Mouse (Mus musculus) CD4-positive, CD25-positive, alpha-beta regulatory T cell, adult 4 months (primary cell): ENCODE measurements around the gene Hint3. TPM values are rescaled to one million over a fixed set of nuclear protein-coding genes. Genes with fewer than 3 reads are reported as not detected.
"Not testable (repeated sequence)": the region's sequence is repeated elsewhere in the genome, so short reads cannot be mapped to it uniquely, and the experiment has no call there.

ENCODE experiments used
- ATAC-seq: one replicate; pipeline ENCODE4 v1.8.0; 2017
- polyA plus RNA-seq, 2 experiments: library from polyadenylated mRNA; unstranded; fragments of 100-300 nt; shearing (Covaris generic); gene quantifications; one replicate each; pipeline ENCODE4 v1.2.1; 2017

The Hint3 gene
- 10 to 100 TPM; 42.7 to 50.5 TPM for polyA plus RNA-seq

DNA sequence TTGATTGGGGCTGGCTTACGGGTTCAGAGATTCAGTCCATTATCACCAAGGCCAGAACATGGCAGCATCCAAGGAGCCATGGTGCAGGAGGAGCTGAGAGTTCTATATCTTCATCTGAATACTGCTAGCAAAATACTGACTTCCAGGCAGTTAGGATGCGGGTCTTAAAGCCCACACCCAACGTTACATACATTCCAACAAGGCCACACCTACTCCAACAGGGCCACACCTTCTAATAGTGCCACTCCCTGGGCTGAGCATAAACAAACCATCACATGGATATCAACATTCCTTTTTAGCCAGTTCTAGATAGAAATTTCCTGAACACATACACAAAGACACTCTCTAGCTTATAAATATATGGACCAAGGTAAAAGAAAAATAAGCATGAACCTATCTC is at the start of gene Hint3:
Gene Hint3, minus strand, starts transcription at position 120 of the 400 bp plus-strand sequence.
- ATAC-seq = no peak

DNA sequence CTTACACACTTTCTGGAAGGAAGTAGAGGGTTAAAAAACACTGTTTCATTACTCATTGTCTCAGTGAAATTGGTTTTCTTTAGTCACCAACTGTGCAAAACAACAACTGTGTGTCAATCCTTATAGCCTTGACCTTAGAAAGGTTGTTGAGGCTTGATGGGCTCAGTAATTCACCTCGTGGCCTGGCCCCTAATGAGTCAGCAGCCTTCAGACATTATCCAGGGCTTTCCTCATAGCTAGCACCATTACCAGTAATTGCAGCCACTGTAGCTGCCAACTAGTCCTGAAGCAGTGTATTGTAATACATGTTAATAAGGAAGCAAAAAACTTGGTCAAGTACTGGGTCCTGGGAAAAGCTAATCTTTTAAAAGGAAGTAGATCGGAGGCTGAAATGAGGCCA is 48.6 kb upstream of the Hint3 start:
- no peak for ATAC-seq

DNA sequence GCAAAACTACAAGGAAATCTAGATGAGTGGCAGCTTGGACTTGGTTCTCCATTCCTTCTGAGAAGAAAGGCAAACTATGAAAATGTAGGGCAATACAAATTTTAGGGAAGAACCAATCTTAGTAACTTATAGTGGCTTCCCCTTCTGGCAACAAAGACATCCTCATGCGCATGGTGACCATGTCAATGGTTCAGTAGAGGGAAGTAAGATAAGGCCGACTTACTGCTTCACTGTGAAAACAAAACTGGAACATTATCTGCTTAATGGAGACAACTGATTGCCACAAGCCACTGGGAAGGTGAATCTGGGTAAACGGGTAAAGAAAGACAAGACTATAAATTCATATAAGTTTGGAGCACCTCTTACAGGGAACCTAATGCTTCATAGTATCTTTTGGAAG is 45.4 kb upstream of the Hint3 start:
- no peak for ATAC-seq

DNA sequence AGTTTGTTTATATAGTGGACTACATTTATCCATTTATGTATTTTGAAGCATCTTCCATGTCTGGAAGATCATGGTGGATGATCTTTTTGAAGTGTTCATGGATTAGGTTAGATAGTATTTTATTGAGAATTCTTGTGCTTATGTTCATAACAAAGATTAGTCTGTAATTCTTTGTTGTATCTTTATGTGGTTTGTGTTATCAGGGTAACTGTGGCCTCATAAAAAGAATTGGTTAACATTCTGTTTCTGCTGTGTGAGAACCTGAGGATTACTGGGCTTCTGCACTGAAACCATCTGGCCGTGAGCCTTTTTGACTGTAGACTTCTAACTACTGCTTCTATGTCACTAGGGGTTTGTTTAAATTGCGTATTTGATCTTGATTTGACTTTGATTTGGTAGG is 37.1 kb upstream of the Hint3 start:
- ATAC-seq = no peak

DNA sequence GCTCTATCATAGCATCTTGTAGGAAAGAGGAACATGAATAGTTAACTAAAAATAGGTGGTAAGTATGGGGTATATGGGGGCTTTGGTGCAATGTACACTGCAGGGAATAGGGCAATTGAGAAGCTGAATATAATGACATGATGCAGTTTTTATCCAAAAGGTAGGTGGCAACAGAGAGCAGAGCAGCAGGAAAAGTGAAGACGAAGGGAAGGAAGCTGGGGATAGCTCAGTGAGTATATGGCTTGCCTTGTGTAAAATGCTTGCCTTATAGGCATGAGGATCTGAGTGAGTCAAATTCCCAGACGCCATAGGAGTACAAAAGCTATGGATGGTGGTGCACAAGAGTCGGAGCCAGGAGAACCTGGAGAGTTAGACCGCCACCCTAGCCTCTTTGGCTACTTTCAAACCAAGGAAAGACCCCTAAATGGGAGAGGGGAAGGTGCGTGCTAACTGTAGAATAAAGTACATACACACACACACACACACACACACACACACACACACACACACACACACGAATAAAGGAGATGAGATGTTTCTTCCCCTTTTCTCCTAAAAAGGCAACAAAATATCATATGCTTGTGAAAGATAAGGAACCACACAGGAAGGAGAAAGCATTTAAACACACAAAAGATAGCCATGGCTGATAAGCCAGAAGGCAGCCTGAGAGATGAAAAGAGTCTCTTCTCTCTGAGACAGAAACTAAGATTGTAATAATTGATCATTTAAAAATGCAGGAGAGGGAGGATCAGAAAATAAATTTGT is 31.3 kb upstream of the Hint3 start:
- no peak for ATAC-seq

DNA sequence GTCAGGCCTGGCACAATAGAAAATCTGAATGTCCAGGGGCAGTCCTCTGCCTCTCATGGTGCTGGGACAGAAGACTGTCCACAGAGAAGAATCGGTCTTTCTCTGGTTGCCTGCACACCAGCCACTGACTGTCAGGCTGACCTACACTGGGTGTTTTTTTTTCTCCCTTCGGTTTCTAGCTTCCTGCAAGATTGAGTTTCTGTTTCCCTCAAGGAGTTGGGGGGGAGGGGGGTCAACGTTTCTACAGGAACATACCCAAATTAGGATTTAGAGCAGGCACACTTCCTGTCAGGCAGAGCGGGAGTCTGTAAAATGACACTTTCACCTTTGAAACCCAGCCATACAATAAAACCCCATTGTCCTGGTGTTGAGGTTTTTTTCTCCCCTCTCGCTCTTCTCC is 26.2 kb upstream of the Hint3 start:
- peak; percentile 91 for ATAC-seq

DNA sequence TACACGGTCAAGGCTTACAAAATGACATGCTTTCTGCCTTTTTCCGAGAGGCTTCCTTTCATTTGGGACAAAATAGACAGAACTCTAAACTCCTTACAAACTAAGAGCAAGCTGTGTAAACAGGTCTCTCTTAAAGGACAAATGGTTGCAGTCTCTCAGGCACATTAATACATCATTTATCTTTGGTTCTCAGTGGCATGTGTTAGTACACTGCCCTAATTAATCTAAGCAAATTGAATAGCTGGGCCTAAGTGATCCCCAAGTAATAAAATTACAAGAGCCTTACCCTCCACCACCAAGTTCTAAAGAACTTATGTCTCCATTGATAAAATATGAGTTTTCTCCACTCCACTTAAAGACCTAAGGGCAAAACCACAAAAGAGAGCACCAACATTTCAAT is 18.2 kb upstream of the Hint3 start:
- no peak for ATAC-seq

DNA sequence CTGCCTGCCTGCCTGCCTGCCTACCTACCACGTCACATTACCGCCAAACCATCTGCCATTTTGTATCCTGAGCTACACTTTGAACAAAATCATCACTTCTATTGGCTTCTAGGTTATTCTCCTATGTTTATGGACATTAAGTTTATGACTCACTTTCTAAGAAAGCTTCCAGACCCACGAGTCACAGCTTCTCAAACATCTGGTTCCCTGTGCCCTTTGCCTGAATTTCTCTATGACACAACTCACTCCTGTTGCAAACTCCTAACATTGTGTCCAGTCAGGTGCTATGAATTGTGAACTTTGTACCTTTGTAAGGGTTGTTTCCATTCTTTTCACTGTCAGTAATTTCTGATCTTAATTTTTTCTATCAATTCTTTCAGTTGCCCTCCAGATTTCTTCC is 8.8 kb upstream of the Hint3 start:
- no peak for ATAC-seq

DNA sequence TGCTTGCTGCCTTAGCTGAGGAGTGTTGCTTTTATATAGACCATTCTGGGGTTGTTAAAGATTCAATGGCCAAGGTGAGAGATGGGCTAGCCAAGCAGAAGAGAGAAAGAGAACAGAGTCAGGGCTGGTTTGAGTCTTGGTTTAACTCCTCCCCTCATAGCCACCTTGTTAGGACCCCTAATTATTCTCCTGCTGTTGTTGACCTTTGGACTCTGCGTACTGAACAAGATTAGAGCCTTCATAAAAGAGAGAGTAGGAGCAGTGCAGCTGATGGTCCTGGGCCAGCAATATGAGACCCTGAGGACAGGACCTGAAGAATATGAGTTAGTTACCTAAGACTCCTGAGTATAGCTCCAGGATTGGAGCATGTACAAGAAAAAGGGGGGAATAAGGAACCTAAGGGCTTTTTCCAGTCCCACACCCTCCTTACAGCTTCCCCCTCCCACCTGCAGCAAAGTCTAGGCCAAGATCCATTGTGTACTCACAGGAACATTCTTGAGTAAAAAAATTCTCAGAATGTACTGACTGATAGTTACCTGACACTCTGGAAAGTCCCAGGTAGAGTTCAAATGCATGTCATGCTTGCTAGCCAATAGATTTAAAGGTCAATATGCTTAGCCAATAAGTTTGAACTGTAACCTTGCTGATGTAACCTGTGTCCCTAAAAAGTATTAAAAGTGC is 7.2 kb upstream of the Hint3 start:
- ATAC-seq = peak; percentile 58

DNA sequence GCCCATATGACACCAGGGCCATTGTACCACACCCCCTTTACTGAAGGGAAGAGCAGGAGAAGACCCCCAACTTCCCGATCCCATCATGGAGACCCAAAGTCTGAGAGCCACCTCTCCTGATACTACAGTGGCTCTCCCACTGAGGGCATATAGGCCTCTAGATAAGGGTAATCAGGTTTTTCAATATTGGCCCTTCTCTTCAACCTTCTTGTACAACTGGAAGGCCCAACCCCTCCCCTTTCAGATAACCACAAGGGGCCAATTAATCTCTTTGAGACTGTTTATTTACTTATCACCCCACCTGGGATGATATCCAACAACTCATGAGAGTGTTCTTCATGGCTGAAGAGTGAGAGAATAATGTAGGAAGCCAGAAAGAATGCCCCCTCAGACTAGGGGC is 3.3 kb upstream of the Hint3 start:
- no peak for ATAC-seq

DNA sequence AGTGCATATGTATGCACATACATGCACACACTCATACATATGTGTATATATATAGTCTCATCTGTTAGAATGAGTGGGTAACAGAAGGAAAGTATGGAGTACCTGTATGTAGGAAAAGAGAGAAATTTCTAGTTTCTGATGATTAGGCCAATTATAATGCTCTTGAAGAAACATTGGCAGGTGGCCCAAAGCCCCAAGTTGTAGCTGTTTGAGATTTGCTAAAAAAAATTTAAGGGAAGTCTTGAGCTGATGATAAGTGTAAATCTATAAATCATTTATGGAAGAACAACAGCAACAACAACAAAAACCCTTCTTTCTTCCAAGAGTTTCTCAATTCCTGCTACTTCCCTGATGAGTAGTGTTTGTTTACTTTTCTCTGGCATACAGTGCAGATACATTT is 545 bp upstream of the Hint3 start:
- no peak for ATAC-seq

DNA sequence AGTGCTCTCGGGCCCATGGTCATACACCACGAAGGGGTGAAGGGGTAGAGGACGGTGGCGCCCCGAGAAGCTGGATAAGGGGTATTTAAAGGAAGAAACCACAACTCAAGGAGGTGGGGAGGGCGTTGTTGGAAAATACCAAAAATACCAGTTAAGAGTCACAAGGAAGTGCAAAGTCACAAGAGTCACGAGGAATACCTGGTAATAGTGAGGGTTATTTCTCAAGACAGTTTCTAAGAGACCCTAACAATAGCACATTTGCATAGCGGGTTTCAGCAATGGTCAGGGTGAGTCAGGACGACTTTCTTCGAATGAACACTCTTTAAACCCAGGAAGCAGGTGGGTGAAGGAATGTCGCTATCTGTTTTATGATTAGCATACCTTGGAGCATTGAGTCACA is 988 bp downstream of the Hint3 start:
- not testable (repeated sequence) for ATAC-seq

DNA sequence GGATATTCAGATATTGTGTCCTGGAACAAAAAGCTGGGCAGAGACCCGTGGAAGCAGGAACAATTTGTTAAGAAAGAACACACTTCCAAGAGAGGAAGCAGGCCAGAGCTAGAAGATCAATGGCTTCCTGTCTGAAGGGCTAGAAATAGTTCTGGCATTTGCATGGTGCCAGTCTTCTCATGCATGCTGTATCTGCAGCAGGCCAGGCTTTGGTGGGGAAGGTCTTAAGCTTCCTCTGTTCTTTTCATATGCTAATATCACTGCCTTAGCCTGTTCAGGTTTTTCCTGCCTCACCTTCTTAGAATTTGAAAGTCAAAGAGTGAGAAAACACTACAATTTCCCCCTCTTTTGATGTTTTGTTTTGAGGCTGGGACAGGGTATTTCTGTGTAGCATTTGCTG is 1.9 kb downstream of the Hint3 start:
- peak; percentile 63 for ATAC-seq

DNA sequence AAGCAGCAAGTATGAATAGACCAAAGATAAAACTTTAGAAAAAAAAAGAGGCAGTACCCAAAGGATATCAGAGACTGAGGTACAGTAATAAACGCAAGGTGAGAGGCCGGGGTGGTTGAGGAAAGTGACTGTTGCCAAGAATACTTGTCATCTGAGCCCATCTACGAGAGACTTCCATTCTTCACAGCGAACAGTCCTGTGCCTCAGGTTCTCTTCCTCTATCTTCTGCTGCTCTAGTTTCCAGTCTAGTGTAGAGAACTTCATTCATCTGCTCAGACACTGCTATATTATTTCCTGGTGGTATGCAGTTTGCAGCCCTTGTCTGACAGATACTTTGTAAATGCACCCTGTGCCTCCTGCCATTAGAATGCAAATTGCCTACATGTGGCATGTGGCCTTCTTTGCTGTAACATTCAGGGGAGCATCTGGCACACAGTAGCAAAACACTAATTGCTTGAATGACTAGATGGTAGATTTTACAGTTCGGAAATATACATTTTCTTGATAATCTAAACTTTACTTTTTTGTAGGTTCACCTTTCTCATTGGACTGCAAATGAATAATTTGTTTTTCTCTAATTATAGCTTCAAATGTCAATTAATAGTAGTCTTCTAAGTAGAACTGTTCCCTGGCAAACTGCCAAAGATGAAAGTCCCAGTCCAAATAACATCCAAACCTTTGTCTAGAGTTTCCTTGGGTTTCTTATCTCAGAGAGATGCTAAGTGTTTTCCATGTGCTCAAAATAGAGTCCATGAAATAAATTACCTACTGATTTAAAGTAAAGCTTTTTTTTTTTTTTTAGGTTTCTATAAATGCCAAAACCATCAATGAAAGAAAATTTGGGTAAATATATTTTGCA is 5.0 kb downstream of the Hint3 start:
- ATAC-seq = no peak

DNA sequence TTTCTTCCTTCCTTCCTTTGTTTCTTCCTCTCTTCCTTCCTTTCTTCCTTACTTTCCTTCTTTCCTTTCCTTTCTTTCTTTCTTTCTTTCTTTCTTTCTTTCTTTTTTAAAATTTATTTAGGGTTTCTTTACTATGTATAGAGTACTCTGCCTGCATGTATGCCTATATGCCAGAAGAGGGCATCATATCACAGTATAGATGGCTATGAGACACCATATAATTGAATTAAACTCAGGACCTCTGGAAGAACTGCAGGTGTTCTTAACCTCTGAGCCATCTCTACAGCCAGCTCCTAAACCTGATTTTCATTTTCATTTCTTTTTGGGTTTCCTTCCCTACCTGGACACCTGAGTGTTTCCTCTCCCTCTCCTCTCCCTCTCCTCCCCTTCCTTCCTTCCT is 6.5 kb downstream of the Hint3 start:
- ATAC-seq = peak; percentile 36

DNA sequence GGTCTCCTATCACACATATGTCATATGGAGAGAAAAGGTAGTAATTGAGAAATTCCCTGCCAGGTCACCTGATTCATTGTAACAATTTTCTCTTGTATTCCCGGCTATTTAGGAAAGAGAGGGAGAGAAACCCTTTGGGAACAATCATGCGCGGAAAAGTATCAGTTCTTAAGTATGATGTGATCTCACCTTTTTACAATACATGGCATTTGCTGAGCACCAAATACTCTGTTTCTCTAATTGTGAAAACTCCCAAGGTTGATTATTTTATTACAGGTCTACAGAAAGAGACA is 10.6 kb downstream of the Hint3 start:
- no peak for ATAC-seq

DNA sequence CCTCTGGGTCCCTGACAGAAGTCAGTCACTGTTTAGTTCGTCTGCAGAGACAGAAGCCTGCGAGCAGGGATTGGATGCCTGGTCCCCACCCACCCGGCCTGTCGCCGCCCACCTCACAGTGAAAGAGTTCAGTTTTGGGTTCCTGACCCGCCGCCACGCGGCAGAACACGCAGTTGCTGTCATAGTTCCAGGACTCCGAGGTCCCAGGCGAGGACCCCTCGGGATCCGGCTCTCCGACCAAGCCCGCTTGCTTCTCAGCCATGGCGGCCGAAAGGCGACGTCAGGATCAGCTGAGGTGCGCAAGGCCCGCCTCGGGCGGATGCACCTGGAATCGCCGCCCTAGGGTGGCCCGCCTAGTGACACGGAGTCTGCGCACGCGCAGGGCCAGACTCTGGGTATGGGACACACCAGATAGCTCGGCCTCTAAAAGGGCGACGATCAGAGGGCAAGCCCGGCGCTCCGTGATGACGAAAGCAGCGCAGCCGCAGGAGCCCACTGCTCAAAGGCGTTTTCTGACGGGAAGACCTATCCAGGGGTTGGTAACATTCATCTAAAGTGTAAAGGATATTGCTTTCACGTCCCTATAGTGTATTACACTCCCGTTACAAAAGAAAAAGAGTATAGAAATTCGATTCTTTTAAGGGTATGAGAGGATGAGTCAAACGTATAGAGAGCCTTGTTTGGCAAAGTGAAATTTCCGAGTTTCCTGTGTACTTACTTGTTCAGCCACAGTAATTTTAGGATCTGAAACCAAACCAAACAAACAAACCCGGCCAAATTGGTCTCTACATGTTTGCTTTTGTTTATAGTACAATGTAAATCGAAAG is 11.1 kb downstream of the Hint3 start:
- ATAC-seq = peak; percentile 91

DNA sequence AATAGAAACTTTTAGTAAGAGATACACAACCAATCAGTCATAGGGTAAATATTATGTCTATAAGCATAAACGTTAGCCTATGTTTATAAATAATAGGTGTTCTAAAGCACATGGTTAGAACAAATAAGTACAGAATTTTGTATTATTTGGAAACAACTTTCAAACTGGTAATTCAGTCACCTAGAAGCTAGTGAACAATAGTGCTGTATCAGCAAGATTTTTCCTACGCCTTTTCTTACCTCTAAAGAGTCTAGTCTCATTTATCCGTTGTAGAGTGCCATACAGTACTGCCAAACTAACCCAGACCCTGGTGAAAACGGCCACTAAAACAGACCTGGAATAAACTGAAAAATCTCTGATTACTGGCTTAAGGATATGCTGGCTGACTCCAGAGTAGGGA is 16.4 kb downstream of the Hint3 start:
- no peak for ATAC-seq

DNA sequence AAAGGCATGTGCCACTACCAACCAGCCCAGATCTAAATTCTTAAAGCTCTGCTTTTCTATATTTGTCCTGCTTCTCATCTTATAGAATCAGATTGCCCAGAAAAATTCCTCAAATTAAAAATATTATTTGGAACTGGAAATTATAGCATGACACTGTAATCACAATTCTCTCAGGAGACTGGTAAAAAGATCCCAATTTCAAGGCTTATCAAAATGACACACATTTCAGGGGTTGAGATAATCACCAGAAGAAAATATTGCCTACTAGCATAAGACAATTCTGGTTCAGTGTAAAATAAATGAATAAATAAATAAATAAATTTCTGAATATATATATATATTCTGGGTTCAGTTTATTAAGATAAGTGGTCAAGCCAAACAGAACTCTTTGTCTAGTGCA is 19.8 kb downstream of the Hint3 start:
- ATAC-seq = no peak

DNA sequence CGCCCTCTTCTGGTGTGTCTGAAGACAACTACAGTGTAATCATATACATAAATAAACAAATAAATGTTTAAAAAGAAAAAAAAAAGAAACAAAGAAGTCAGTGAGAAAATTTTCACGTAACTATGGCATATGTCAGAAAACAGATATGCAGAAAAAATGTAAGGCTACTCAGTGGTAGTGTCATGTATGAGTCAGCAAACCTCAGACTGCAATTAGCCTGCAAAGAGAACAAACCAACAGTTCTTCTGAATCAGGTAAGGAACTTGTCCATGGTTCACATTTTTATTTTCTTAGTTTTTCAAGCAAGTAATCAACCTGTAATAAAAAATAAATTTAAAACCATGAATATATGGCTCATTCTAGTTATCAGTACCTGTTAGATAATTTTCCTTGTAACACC is 21.3 kb downstream of the Hint3 start:
- no peak for ATAC-seq

DNA sequence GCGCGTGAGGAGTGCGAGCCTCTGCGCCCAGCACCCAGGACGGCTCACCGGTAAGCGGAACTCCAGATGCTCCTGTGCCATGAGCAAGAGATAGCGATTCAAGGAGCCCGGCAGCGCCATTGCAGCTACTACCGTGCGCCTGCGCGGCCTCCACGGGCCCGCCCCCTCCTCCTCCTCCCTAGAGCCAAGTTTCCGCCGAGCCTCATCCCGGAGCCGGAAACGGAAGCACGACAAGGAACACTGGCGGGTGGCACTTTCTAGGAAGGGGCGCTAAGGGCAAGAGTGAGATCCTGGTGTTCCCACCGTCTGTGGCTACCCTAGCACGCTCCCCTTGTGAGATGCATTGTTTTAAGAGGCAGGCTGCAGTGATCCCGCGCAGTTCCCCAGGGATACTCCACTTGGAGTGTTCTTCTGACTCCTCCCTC is 28.9 kb downstream of the Hint3 start, which contains the start of gene Trmt11:
Gene Trmt11, minus strand, starts transcription at position 208 of the 425 bp plus-strand sequence.
- peak; percentile 91 for ATAC-seq

DNA sequence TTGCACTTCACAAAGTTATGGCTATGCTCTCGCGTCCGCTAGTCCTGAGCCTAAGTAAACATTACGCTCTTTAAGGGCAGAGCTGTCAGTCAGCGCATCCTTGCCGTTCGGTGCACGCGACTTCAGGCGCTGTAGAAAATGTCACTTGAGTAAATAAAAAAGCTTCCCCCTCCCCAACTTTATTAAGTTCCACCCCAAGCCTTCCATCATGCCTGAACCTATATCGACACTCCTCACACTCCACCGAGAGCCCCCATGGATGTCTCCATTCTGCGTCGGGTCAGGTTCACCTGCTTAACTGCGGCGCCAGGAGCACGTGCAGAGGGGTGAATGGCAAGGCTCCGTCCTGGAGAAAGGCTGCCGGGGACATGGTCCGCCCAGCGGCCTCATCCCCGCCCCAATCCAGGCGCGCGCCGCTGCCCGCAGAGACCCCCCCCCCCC is 29.3 kb downstream of the Hint3 start:
- ATAC-seq = peak; percentile 42

DNA sequence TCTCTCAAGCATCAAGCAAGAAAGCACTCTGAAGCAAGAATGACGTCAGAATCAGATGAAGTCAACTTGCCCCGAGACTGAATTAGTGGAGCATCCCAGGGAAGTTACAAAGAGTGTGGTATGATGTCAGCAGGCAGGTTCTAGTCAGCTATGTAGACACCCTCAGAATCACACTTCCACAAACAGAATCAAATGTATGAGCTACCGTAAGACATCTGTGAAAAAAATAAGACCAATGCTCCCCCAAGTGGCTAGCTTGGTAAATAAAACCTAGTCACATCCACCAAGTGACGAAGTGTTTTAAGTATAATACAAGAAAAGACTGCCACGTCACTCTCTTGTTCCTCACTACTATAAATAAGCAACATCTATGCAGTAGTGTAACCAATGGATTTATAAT is 42.4 kb downstream of the Hint3 start:
- ATAC-seq = no peak
